Mouse (Mus musculus) liver, adult 2 months (tissue): ENCODE data around the gene Micu2.
"Not testable (repeated sequence)": the region's sequence is repeated elsewhere in the genome, so short reads cannot be mapped to it uniquely, and the experiment has no call there.

Experiments used
- CTCF ChIP-seq: fragments of 200-500 bp; IDR thresholded peaks from 2 replicates; pipeline ENCODE4 v1.5.1; 2011; ENCODE audit warnings: low read depth, low read length, control low read depth
- POLR2A ChIP-seq: fragments of 200-500 bp; IDR thresholded peaks from 2 replicates; pipeline ENCODE4 v1.6.1; 2011; ENCODE audit warnings: low read length, control low read depth; ENCODE audit not compliant: insufficient read depth; ENCODE audit errors: extremely low read depth

DNA sequence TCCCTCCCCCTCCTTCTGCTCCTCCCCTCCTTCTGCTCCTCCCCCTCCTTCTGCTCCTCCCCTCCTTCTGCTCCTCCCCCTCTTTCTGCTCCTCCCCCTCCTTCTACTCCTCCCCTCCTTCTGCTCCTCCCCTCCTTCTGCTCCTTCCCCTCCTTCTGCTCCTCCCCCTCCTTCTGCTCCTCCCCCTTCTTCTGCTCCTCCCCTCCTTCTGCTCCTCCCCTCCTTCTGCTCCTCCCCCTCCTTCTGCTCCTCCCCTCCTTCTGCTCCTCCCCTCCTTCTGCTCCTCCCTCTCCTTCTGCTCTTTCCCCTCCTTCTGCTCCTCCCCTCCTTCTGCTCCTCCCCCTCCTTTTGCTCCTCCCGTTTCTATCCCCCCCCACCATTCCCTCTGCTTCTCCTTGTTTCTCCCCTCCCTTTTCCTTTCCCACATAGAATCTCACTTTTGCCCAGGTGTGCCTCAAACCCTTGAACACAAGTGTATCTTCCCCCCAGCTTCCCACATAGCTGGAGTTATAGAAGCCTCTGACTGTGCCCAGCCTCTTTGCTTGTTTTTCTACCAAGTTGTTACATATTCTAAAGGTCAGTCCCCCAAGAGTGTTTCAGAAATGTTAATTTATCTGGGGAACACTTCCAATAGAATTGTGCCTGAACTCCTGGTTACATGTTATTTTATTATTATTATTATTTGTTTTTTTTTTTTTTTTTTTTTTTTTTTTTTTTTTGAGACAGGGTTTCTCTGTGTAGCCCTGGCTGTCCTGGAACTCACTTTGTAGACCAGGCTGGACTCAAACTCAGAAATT lies 86.7 kb downstream of the Micu2 start:
- not testable (repeated sequence) for TF ChIP-seq CTCF, POLR2A
